Mouse (Mus musculus): ENCODE measurements around the gene Olfm3. TPM values are rescaled to one million over a fixed set of nuclear protein-coding genes. Genes with fewer than 3 reads are reported as not detected.

Olfm3 gene
- 0.16 and 0.17 TPM in 2 replicates for polyA plus RNA-seq (2015; fragmentation: Nextera tagmentation; extraction: Ambion mirVana)

GRCm38 (mm10) chr3:114903924-114904438 lies at the start of gene Olfm3:
Gene Olfm3, plus strand, starts transcription at chr3:114904078.
- DNase-seq (ENCODE audit: low spot score) = peak; percentile 72
- Histone ChIP-seq H3K9me3 (replicated peaks; ENCODE audit: low read length) (no peaks in the 10 kb centered on the region), H3K4me3 (replicated peaks; ENCODE audit: low read depth, low read length) (no peak within 1 kb of the TSS), H3K9ac (ENCODE audit: low read depth, low read length) (no peak within 1 kb of the TSS), H3K36me3 (ENCODE audit: insufficient read depth, low read length) (no peaks in the 10 kb centered on the region), H3K4me2 (ENCODE audit: low read length) (no peak within 1 kb of the TSS), H3K27ac (no peak within 1 kb of the TSS), H3K27me3 (ENCODE audit: insufficient read depth, low read length) (no peaks in the 10 kb centered on the region), H3K4me1 (replicated peaks; ENCODE audit: insufficient read depth, low read length) (no peaks in the 10 kb centered on the region)
- no peak for TF ChIP-seq CTCF (IDR thresholded peaks at IDR 0.05; ENCODE audit: low read depth)
- 7% methylated on average over 21 of the region's 21 CpGs for WGBS
- peak; percentile 68; the same call in 1 of the 2 replicates for ATAC-seq (replicated peaks; ENCODE audit: low FRiP score, low read depth)

GRCm38 (mm10) chr3:114889764-114890163 lies 14.1 kb upstream of the Olfm3 start:
- no peak overlapping the region for H3K4me2 ChIP-seq (ENCODE audit: low read length)
- H3K9ac ChIP-seq (ENCODE audit: low read depth, low read length) = no peak overlapping the region
- DNase-seq (ENCODE audit: low spot score) (no peak), ATAC-seq (replicated peaks; ENCODE audit: low FRiP score, low read depth) (no peak)
- H3K27ac ChIP-seq = no peak overlapping the region
- no peak for TF ChIP-seq CTCF (IDR thresholded peaks at IDR 0.05; ENCODE audit: low read depth)
- WGBS = 85% methylated on average over 3 of the region's 3 CpGs
- no peaks in the 10 kb centered on the region for H3K9me3 ChIP-seq (replicated peaks; ENCODE audit: low read length)
- no peaks in the 10 kb centered on the region for H3K27me3 ChIP-seq (ENCODE audit: insufficient read depth, low read length)
- no peak overlapping the region for H3K4me3 ChIP-seq (replicated peaks; ENCODE audit: low read depth, low read length)
- H3K4me1 ChIP-seq (replicated peaks; ENCODE audit: insufficient read depth, low read length) = no peaks in the 10 kb centered on the region
- no peaks in the 10 kb centered on the region for H3K36me3 ChIP-seq (ENCODE audit: insufficient read depth, low read length)

GRCm38 (mm10) chr3:114904633-114905423 lies 950 bp downstream of the Olfm3 start:
- no peak overlapping the region for H3K27ac ChIP-seq
- no peak overlapping the region for H3K4me2 ChIP-seq (ENCODE audit: low read length)
- H3K9me3 ChIP-seq (replicated peaks; ENCODE audit: low read length) = no peaks in the 10 kb centered on the region
- no peaks in the 10 kb centered on the region for H3K36me3 ChIP-seq (ENCODE audit: insufficient read depth, low read length)
- WGBS = 13% methylated on average over 16 of the region's 16 CpGs
- TF ChIP-seq CTCF (IDR thresholded peaks at IDR 0.05; ENCODE audit: low read depth) = no peak
- no peak overlapping the region for H3K4me3 ChIP-seq (replicated peaks; ENCODE audit: low read depth, low read length)
- no peaks in the 10 kb centered on the region for H3K4me1 ChIP-seq (replicated peaks; ENCODE audit: insufficient read depth, low read length)
- H3K9ac ChIP-seq (ENCODE audit: low read depth, low read length) = no peak overlapping the region
- ATAC-seq (replicated peaks; ENCODE audit: low FRiP score, low read depth) = no peak
- H3K27me3 ChIP-seq (ENCODE audit: insufficient read depth, low read length) = no peaks in the 10 kb centered on the region
- peak; percentile 35 for DNase-seq (ENCODE audit: low spot score)

GRCm38 (mm10) chr3:114907537-114907936 lies 3.7 kb downstream of the Olfm3 start:
- H3K9me3 ChIP-seq (replicated peaks; ENCODE audit: low read length) = no peaks in the 10 kb centered on the region
- no peaks in the 10 kb centered on the region for H3K36me3 ChIP-seq (ENCODE audit: insufficient read depth, low read length)
- no peaks in the 10 kb centered on the region for H3K27me3 ChIP-seq (ENCODE audit: insufficient read depth, low read length)
- no peak overlapping the region for H3K4me2 ChIP-seq (ENCODE audit: low read length)
- H3K9ac ChIP-seq (ENCODE audit: low read depth, low read length) = no peak overlapping the region
- DNase-seq (ENCODE audit: low spot score) (no peak), ATAC-seq (replicated peaks; ENCODE audit: low FRiP score, low read depth) (no peak)
- H3K27ac ChIP-seq = no peak overlapping the region
- no peaks in the 10 kb centered on the region for H3K4me1 ChIP-seq (replicated peaks; ENCODE audit: insufficient read depth, low read length)
- no peak overlapping the region for H3K4me3 ChIP-seq (replicated peaks; ENCODE audit: low read depth, low read length)
- TF ChIP-seq CTCF (IDR thresholded peaks at IDR 0.05; ENCODE audit: low read depth) = 0 out of 2 replicates have a peak, but pooled peaks have one; percentile 2

GRCm38 (mm10) chr3:114908846-114909245 lies 5.0 kb downstream of the Olfm3 start:
- Histone ChIP-seq H3K4me2 (ENCODE audit: low read length) (no peak overlapping the region), H3K27ac (no peak overlapping the region), H3K36me3 (ENCODE audit: insufficient read depth, low read length) (no peaks in the 10 kb centered on the region), H3K4me1 (replicated peaks; ENCODE audit: insufficient read depth, low read length) (no peaks in the 10 kb centered on the region), H3K4me3 (replicated peaks; ENCODE audit: low read depth, low read length) (no peak overlapping the region), H3K9ac (ENCODE audit: low read depth, low read length) (no peak overlapping the region), H3K9me3 (replicated peaks; ENCODE audit: low read length) (no peaks in the 10 kb centered on the region), H3K27me3 (ENCODE audit: insufficient read depth, low read length) (no peaks in the 10 kb centered on the region)
- 82% methylated on average over 3 of the region's 3 CpGs for WGBS
- TF ChIP-seq CTCF (IDR thresholded peaks at IDR 0.05; ENCODE audit: low read depth) = no peak
- ATAC-seq (replicated peaks; ENCODE audit: low FRiP score, low read depth) = no peak
- DNase-seq (ENCODE audit: low spot score) = no peak

- Histone ChIP-seq H3K4me1 (replicated peaks; ENCODE audit: insufficient read depth, low read length) (no peaks in the 10 kb centered on the region), H3K9ac (ENCODE audit: low read depth, low read length) (no peak overlapping the region), H3K27ac (no peak overlapping the region), H3K4me2 (ENCODE audit: low read length) (no peak overlapping the region), H3K36me3 (ENCODE audit: insufficient read depth, low read length) (no peaks in the 10 kb centered on the region), H3K27me3 (ENCODE audit: insufficient read depth, low read length) (no peaks in the 10 kb centered on the region), H3K9me3 (replicated peaks; ENCODE audit: low read length) (no peaks in the 10 kb centered on the region), H3K4me3 (replicated peaks; ENCODE audit: low read depth, low read length) (no peak overlapping the region)
- no peak for ATAC-seq (replicated peaks; ENCODE audit: low FRiP score, low read depth)
- no peak for DNase-seq (ENCODE audit: low spot score)
- no peak for TF ChIP-seq CTCF (IDR thresholded peaks at IDR 0.05; ENCODE audit: low read depth)
- WGBS = 86% methylated on average over 3 of the region's 3 CpGs
Observed at GRCm38 (mm10) chr3:114920102-114920501, 16.2 kb downstream of the Olfm3 start.
